Mouse (Mus musculus) kidney, adult 2 months (tissue): Measurements from ENCODE around the gene Atp6v0c. TPM values are rescaled to one million over a fixed set of nuclear protein-coding genes. Genes with fewer than 3 reads are reported as not detected.

Experiments used
- DNase-seq: peaks from one replicate; pipeline ENCODE4 v3.0.0; 2021
- H3K27ac ChIP-seq: fragments of 200-500 bp; 2 replicates; pipeline ENCODE4 v1.5.1; 2012; ENCODE audit warnings: low read depth, low read length, control low read depth, inconsistent platforms; ENCODE audit not compliant: insufficient read depth
- H3K27me3 ChIP-seq: fragments of 200-500 bp; replicated peaks from 2 replicates; pipeline ENCODE4 v1.6.1; 2012; ENCODE audit warnings: mild to moderate bottlenecking, moderate library complexity, low read length, inconsistent platforms; ENCODE audit not compliant: control insufficient read depth, insufficient read depth
- H3K36me3 ChIP-seq: fragments of 200-500 bp; 2 replicates; pipeline ENCODE4 v1.6.1; 2012; ENCODE audit warnings: mild to moderate bottlenecking, moderate library complexity, low read length, inconsistent platforms; ENCODE audit not compliant: control insufficient read depth, insufficient read depth
- H3K4me1 ChIP-seq: fragments of 200-500 bp; 2 replicates; pipeline ENCODE4 v1.6.1; 2011; ENCODE audit warnings: low read length; ENCODE audit not compliant: control insufficient read depth, insufficient read depth
- H3K4me3 ChIP-seq: fragments of 200-500 bp; 2 replicates; pipeline ENCODE4 v1.5.1; 2011; ENCODE audit warnings: mild to moderate bottlenecking, low read depth, low read length, control low read depth; ENCODE audit not compliant: insufficient read depth
- CTCF ChIP-seq: fragments of 200-500 bp; conservative IDR thresholded peaks from 2 replicates; pipeline ENCODE4 v1.5.1; 2011; ENCODE audit warnings: low read depth, mild to moderate bottlenecking, control low read depth, low read length, moderate library complexity, mixed read lengths; ENCODE audit not compliant: insufficient read depth, insufficient read length
- POLR2A ChIP-seq: fragments of 200-500 bp; IDR thresholded peaks from one replicate; pipeline ENCODE4 v1.6.1; 2011; ENCODE audit warnings: low read depth, low read length, control low read depth
- WGBS: fragments of 180-500 bp; shearing (Covaris S2); methylation state at CpG from one replicate; pipeline ENCODE4 v1.1.7; 2018; 5-methylcytosine and 5-hydroxymethylcytosine counted together
- polyA plus RNA-seq: library from polyadenylated mRNA; depleted of rRNA; stranded (reverse); fragments of >200 nt; gene quantifications from 2 replicates; pipeline ENCODE4 v1.2.3, GENCODE M21; 2012

Atp6v0c gene
- polyA plus RNA-seq, 1 experiment = 2,489 TPM

- WGBS = under 1% methylated on average over 47 of the region's 47 CpGs
- TF ChIP-seq CTCF (no peak), POLR2A (no peak)
- Histone ChIP-seq H3K4me1 (peaks cover 18% of the 10 kb centered on the region), H3K4me3 (peak within 1 kb of the TSS; percentile 88), H3K36me3 (no peaks in the 10 kb centered on the region), H3K27me3 (no peaks in the 10 kb centered on the region), H3K27ac (peak within 1 kb of the TSS; percentile 84)
- DNase-seq = peak; percentile 99
Observed at GRCm38 (mm10) chr17:24163176-24163962, 6.1 kb downstream of the Atp6v0c start, which contains the start of gene Amdhd2. TSS of gene Amdhd2 (minus strand) at chr17:24163766.

GRCm38 (mm10) chr17:24162584-24163175, 6.8 kb downstream of the Atp6v0c start:
- H3K4me3 ChIP-seq = peak overlapping the region; percentile 88
- peak; percentile 96 for DNase-seq
- peak overlapping the region; percentile 84 for H3K27ac ChIP-seq
- WGBS = 10% methylated on average over 17 of the region's 17 CpGs
- peaks cover 18% of the 10 kb centered on the region for H3K4me1 ChIP-seq
- H3K36me3 ChIP-seq = no peaks in the 10 kb centered on the region
- TF ChIP-seq POLR2A (no peak), CTCF (no peak)
- H3K27me3 ChIP-seq = no peaks in the 10 kb centered on the region

- WGBS = 58% methylated on average over 5 of the region's 5 CpGs
- Histone ChIP-seq H3K36me3 (no peaks in the 10 kb centered on the region), H3K27ac (0 out of 2 replicates have a peak overlapping the region, but pooled peaks have one; percentile 26), H3K4me1 (peaks cover 14% of the 10 kb centered on the region), H3K4me3 (no peak overlapping the region), H3K27me3 (no peaks in the 10 kb centered on the region)
- TF ChIP-seq CTCF = no peak
- TF ChIP-seq POLR2A = no peak
- DNase-seq = peak; percentile 44
Observed at GRCm38 (mm10) chr17:24161466-24161865, 8.0 kb downstream of the Atp6v0c start.

GRCm38 (mm10) chr17:24157526-24157925, 12.0 kb downstream of the Atp6v0c start:
- TF ChIP-seq POLR2A (no peak), CTCF (no peak)
- Histone ChIP-seq H3K27me3 (no peaks in the 10 kb centered on the region), H3K27ac (no peak overlapping the region), H3K4me3 (no peak overlapping the region), H3K36me3 (no peaks in the 10 kb centered on the region), H3K4me1 (peaks cover 18% of the 10 kb centered on the region)
- 88% methylated on average over 4 of the region's 4 CpGs for whole genome bisulfite sequencing
- DNase-seq = no peak

GRCm38 (mm10) chr17:24157121-24157520, 12.4 kb downstream of the Atp6v0c start:
- no peak for DNase-seq
- H3K4me3 ChIP-seq = no peak overlapping the region
- WGBS = 93% methylated on average over 6 of the region's 6 CpGs
- H3K27ac ChIP-seq = no peak overlapping the region
- no peak for TF ChIP-seq POLR2A
- no peak for TF ChIP-seq CTCF
- no peaks in the 10 kb centered on the region for H3K27me3 ChIP-seq
- peaks cover 18% of the 10 kb centered on the region for H3K4me1 ChIP-seq
- no peaks in the 10 kb centered on the region for H3K36me3 ChIP-seq

- Histone ChIP-seq H3K27ac (no peak overlapping the region), H3K4me3 (no peak overlapping the region), H3K36me3 (no peaks in the 10 kb centered on the region), H3K27me3 (no peaks in the 10 kb centered on the region), H3K4me1 (peaks cover 12% of the 10 kb centered on the region)
- DNase-seq = no peak
- no peak for TF ChIP-seq POLR2A
- no peak for TF ChIP-seq CTCF
- 90% methylated on average over 3 of the region's 3 CpGs for WGBS
Observed at GRCm38 (mm10) chr17:24156394-24156793, 13.1 kb downstream of the Atp6v0c start.

- WGBS = 94% methylated on average over 9 of the region's 9 CpGs
- no peak for DNase-seq
Observed at GRCm38 (mm10) chr17:24155742-24156141, 13.8 kb downstream of the Atp6v0c start.

More at GRCm38 (mm10) chr17:24155742-24156141, 13.8 kb downstream of the Atp6v0c start:
- no peaks in the 10 kb centered on the region for H3K27me3 ChIP-seq
- no peak overlapping the region for H3K27ac ChIP-seq
- no peak overlapping the region for H3K4me3 ChIP-seq
- H3K36me3 ChIP-seq = no peaks in the 10 kb centered on the region
- TF ChIP-seq POLR2A = no peak
- H3K4me1 ChIP-seq = peaks cover 9% of the 10 kb centered on the region
